Mouse (Mus musculus) right cerebral cortex, postnatal 14 days (tissue): Measurements from ENCODE around the gene Il11ra1.
"Not testable (repeated sequence)": the region's sequence is repeated elsewhere in the genome, so short reads cannot be mapped to it uniquely, and the experiment has no call there.

Experiments
- DNase-seq: peaks from one replicate; pipeline ENCODE4 v3.0.0; 2022

Gene Il11ra1

DNA sequence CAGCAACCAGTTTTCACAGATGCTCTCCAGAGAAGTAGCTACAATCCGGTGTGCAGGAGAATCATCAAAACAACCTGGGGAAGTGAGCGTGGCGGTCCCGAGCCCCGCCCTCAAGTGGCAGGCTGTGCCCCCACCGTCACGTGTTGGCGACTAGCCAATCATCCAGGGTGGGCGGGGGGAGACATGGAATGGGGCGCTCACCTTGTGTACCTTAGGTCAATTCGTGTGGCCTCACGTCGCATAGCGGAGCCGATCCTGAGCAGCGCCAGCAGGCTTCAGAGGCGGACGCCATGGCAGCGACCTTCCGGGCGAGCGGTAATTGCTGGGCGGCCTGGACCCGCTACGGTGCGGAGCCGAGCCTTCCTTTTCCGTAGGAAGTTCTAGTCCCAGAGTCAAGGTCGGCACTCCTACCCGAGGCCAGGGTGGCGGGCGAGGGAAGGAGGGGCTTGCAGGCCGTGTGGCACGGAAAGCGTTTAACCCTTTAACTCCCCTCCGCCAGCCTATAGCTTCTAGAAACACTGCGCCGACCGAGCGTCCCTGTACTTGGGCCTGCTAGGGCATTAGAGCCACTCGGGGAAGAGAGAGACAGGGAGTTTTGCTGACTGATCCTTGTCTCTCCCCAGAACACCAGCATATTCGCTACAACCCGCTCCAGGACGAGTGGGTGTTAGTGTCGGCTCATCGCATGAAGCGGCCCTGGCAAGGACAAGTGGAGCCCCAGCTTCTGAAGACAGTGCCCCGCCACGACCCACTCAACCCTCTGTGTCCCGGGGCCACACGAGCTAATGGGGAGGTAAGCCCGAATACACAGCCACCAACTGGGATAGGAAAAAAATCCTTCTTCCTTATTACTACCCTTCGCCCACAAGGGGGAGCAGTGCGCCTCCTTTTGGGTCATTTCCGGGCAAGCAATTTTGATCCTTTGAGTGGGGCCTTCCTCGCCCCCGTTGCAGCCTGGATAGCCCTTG, 55.8 kb downstream of the Il11ra1 start, which contains the start of gene Sigmar1:
TSS of gene Sigmar1 (minus strand) at position 820 of the 968 bp plus-strand sequence.
- peak; percentile 82 for DNase-seq

DNA sequence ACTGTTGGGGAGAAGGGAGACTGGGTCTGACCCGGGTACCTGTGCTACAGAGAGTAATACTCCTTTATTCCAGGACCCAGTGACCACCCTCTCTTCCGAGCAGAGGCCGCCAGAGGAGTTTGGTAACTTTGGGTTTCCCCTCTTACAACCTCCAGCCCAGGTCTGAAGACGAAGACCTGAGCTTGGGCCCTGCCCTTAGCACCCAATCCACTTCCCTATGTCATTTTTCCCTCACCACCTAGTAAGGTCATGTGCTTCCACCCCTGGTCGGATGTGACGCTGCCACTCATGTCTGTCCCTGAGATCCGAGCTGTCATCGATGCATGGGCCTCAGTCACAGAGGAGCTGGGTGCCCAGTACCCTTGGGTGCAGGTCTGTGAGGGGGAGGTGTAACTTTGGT, 56.7 kb downstream of the Il11ra1 start:
- DNase-seq: no peak

DNA sequence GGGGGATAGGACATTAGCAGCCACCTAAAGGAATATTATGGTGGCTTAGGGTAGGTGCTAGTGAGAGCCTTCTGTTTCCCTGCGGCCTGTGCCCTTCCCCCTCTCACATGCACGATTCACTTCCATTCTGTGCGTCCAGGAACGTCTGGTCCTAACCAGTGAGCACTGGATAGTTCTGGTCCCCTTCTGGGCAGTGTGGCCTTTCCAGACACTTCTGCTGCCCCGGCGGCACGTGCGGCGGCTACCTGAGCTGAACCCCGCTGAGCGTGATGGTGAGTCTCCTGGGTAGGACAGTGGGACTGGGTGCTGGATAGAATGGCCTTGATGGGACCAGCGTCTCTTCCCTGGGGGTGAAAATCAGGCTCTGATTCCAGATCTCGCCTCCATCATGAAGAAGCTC, 57.5 kb downstream of the Il11ra1 start:
- DNase-seq: no peak

DNA sequence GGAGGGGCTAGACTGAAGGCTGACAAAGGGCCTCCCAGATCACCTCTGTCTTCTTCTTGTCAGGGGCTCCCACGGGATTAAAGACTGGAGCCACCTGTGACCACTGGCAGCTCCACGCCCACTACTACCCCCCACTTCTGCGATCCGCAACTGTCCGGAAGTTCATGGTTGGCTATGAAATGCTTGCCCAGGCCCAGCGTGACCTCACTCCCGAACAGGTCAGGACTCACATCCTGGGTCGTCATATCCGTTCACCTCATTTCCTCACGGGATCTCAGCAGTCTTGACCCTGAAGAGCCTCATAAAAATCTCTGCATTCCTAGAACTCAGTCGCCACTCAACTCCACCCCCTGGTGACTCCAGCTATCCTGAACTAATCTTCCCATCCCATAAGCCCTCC, 58.2 kb downstream of the Il11ra1 start:
- no peak for DNase-seq

DNA sequence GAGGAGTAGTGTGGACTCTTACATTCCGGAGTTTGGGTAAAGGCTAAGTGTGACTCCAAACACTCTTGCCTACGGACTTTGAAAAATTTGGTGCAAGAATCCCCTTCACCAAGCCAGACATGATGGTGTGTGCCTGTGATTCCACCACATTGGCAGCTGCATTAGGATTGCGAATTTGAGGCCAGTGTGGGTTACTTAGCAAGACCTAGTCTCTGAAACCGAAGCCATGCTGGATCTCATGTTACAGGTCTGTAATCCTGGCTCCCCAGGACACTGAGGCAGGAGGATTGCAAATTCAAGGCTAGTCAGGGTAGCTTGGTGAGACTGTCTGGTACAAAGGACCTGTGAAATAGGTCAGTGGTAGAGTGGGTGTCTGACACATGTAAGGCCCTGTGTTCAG, 58.9 kb downstream of the Il11ra1 start:
- DNase-seq: no peak

DNA sequence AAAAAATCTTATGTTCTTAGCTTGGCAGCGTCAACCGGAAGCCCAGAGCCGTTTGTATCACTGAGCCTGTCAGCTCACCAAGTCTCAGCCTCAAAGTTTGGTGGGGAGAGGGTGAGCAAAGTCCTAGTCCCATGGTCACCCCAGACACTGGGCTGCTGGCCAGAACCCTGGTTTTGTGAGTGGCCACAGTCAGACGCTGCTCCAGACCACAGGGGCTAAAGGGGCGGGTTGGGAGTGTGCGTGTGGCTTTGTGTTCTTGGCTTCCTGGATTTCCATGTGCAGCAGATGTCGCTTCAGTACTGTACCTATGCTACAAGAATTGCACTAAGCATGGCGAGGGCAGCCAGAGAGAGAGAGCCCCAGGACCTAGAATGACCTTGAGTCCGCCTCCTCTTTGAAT, 59.4 kb downstream of the Il11ra1 start:
- no peak for DNase-seq

DNA sequence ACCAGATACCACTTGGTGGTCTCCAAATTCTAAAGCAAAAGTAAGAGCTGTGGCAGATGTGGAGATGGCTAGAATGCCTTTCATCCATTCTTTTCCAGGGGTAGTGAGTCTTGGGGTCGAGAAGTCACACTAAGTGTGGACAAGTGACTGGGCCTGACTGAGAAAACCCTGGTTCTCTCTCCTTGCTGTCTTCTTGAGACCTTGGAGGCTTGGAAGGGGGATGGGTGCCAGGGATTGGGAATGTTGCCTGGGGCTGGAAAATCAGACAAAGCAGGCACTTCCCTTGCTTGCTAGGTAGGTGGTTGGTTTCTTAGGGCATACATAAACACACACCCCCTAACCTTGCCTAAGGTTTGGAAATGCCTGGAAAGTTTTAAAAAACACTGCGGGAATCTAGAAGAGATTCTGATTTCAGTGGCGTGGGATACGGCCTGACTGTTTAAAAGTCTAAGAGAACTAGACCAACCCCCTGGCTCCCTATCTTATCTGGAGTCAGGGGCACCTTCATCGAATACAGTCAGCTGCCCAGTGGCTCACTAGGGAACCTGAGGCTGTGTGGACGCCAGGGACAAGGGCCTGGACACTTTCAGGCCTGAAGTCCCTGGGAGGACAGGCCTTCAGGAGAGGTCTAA, 60.0 kb downstream of the Il11ra1 start:
- no peak for DNase-seq

DNA sequence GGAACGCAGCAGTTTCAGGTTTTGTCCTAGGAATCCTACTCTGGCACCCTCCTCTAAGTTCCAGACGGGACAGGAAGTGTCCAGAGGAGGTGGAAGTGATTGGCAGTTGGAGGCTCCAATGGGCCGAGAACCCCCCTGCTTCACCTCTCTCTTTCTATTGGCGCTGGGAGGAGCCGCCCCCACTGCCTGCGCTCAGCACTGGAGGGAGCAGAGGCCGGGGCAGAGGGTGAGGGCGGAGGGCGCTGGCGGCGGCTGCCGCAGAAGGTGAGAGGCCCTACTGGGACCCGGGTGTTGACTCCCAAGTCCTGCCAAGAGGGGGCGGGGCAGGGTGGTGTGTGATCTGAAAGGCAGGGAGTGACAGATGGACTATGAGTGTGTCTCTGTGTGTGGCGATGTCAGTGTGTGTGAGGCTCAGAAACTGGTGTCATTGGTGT, 60.5 kb downstream of the Il11ra1 start:
- DNase-seq: peak; percentile 74

DNA sequence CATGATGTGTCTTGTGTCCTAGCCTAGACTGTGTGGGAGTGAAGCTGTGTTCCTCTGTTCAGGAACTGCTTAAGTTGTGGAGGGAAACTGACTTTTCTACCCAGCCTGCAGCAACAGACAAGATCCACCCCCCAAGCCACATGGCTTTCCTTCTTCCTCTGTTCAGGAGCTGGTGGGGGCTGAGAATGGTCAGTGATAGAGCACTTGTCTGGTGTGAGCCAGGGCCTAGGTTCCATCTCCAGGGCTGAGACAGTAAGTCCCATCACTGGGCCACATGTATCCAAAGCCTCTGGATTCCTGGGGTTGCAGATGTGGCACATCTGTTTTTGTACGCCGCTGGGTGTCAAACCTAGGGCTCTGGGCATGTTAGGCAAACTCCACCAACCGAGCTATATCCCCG, 61.1 kb downstream of the Il11ra1 start:
- no peak for DNase-seq

DNA sequence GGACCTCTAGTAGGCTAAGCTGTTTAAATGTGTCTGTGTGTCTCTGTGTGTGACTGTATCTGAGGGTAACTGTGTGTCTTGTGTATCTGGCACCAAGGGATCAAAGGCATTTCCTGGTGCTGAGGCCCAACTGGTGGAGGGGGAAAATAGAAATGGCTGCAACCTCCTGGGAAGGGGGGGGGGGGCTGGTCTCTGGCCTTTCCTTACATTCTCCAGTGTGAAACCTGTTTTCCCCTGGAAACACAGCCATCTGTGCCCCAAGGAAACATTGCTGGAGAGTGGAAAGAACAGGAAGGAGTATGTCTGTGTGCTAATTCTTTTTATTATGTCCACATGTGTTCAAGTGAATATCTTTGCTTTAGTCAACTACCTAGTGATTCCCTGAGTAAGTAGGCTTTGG, 61.9 kb downstream of the Il11ra1 start:
- DNase-seq: no peak

DNA sequence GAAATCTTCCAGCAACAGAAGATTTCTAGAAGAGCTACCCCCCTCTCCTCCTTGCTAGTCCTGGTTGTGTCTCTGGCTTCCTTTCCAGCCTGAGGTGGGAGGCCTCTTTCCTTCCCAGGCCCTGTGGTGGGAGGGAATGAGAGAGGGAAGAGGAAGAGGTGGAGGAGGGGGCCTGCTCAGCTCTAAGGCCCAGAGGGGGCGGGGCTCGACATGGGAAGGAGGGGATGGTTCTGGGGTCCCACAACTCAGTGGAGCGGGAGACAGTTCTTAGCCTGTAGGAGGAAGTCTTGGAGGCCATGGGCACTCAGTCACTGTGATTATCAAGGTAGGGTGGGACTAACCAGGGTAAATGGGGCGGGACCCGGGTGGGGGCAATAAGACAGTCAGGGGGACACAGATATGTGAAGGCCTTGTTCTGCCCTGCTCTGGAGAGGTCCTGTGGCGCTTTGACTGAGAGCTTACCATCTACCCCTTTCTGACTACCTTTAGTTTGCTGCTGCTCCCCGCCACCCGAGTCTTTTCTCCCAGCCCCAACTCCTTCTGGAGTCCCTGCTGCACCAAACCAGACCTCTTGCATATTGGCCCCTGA, 62.4 kb downstream of the Il11ra1 start:
- DNase-seq: no peak

DNA sequence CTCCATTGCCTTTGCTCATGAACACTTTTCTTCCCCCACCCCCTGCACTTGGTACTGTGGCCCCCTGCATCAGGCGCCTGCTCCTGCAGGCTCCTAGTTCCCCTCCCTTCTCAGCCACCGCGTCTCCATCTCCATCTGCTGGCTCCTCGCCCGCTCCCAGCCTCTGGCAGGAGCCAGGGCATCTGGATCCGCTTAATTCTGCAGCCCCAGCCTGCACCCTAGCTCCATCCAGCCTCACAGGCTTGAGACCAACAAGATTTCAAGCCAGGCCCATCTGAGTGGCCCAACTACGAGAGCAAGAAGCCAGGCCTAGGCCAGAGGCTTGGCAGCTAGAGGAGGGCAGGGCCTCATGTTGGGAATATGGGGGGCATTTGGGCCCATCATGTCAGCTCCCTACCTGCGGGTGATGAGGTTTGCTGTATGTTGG, 62.9 kb downstream of the Il11ra1 start:
- peak; percentile 73 for DNase-seq

DNA sequence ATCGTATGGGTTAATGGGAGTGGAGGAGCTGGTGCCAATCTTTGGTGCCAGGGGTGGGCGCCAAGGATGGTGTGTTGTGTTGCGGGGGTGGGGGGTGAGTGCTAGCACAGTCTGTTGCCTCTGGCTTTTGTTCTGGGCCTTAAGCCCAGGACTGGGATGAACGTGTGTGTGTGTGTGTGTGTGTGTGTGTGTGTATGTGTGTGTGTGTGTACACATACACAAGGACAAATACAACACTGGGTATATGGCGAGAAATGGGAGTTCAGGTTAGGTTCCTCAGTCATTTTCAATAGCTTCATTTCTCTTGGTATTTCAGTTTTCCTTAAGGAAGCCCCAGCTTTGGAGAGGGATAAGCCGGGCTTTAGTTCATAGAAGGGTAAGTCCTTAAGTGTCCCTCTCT, 63.4 kb downstream of the Il11ra1 start:
- DNase-seq: not testable (repeated sequence)

DNA sequence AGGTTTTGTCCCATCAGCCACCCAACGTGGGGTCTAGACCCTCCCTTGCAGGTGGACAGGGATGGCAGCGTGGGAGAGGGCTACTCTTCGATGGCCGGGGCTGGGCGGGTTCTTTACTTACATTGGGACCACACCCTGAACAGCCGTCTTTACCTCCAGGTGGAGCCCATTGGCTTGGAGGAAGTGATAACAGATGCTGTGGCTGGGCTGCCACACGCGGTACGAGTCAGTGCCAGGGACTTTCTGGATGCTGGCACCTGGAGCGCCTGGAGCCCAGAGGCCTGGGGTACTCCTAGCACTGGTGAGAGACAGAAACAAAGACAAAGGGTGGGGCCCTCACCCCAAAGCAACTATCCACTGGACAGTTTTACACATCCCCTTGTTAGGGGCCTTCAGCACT, 67.5 kb downstream of the Il11ra1 start:
- not testable (repeated sequence) for DNase-seq

DNA sequence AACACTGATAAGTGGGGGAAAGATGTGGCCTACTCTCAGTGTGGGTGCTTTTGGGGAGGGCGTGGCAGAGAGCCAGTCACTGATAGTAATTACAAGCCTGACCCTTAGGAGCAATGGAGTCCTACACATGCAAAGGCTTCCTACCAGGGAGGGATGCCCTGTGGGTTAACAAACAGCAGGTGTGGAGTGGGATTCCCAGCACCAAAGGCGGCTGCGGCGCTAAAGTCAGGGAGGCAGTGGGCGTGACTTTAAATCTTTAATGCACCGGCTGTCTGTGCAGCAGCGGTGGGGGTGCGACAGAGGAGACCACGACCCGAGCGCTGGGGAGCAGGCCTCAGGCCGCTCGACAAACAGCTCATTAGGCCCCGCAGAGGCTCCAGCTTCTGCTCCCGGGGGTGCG, 73.2 kb downstream of the Il11ra1 start:
- not testable (repeated sequence) for DNase-seq

DNA sequence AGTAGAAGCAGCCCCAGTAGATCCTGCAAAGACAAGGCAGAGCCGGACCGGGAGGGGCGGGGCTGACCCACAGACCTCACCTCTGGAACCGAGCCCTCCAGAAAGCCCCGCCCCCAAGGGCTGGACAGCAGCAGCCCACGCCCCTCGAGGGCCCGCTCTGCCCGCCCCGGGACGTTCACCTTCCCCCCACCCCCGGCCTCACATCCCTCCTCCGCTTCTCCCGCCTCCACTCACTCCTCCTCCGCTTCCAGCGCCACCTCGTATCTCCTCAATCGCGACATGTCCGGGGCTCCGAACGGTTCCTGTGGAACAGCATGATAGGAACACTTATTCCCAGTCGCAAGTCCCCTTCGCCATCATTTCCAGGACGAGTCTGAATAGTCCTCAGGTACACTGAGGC, 73.7 kb downstream of the Il11ra1 start:
- DNase-seq: not testable (repeated sequence)

DNA sequence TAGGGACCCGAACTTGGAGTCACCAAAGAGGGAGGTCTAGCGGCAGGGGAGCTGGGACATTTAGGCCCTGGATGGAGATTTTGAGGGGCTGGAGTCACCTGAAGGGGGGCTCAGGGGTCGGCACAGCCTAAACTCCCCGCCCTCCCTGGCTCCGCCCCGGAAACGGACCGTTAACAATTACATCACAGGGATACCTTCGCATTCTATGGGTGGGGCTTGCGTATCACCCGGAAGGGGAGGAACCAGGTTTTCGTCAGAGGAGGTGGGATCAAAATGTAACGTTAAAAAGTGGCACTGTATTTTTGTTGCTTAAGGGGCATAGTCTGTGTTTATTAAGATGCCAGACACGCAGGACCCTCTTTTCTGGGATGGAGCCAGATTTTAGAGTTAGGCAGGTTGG, 74.2 kb downstream of the Il11ra1 start, which contains the start of gene Ccl27a:
TSS of gene Ccl27a (minus strand) at position 246 of the 400 bp plus-strand sequence.
- DNase-seq: peak; percentile 61

DNA sequence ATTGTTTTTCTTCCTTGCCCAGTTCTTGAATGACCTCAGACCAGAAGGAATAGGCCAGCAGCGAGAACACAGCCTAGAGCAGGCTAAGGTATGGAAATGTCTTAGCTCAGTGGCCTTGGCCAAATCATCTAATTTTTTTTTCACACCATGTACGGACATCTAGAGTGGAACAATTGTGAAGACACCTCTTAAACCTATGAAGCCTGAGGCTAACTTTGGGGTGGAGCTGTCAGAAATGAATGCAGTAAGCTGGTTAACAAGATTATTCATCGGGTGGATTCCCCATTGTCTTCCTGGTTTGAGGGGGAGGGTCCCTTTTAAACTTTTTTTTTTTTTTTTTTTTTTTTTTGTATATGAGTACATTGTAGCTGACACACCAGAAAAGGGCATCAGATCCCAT, 74.7 kb downstream of the Il11ra1 start:
- DNase-seq: not testable (repeated sequence)

DNA sequence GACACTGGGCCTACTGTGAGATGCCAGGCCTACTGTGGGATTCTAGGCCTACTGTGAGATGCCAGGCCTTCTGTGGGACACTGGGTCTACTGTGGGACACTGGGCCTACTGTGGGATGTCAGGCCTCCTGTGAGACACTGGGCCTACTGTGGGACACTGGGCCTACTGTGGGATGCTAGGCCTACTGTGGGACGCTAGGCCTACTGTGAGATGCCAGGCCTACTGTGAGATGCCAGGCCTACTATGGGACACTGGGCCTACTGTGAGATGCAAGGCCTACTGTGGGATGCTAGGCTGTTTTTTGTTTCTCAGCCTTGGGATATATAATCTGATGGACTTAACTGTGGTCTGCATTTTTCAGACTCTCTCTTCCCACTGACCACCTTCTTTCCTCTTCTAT, 76.1 kb downstream of the Il11ra1 start:
- DNase-seq: not testable (repeated sequence)

DNA sequence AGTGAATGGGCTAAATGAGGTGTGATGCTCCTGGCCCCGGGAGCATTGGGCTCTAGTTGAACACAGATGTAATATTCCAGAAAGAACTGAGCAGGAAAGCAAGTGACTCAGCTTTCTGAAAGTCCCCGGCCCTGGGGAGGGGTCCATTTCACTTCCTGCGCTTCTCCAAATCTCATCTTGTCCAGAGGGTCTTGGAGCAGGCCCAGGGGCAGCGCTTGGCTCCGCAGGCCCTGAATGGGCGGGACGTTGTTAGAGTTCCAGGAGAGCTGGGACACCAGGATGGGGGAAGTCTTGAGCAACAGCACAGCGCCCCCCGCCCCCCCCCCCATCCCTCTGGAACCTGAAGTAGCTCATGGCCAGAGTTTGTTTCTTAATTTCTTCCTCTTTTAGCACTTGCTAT, 81.5 kb downstream of the Il11ra1 start:
- DNase-seq: not testable (repeated sequence)

DNA sequence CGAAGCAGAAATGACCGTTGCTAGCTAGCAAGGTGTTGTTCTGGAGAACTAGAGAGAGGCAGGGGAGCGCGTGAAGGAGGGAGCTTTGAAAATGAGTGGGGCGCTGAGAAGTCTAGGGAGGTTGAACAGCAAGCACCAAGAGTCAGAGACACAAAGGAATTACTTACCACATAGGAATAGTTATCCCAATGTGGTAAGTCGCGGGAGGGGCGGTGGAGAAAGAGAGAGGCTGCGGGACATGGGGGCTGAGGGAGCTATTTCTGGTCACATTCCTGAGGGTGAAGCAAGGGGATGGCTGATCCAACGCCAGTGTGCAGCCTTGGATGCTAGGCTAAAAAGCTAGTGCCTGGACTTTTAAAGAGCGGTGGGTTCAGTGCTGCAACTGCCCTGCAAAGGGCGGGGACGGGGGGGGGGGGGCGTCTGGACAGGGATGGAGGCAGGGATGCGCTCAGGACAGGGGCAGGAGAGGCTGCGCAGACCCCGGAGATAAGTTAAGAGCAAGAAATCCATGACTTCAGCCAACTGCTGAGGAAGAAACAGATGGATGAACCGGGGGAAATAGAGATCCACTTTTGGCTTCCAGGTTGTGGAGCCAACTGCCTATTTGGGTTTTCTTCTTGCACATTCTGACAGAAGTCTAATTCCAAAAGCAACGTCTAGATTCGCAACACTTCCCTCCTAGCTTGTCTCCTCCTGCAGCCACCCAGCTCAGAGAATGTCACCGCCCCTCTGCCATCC, 82.1 kb downstream of the Il11ra1 start:
- not testable (repeated sequence) for DNase-seq

DNA sequence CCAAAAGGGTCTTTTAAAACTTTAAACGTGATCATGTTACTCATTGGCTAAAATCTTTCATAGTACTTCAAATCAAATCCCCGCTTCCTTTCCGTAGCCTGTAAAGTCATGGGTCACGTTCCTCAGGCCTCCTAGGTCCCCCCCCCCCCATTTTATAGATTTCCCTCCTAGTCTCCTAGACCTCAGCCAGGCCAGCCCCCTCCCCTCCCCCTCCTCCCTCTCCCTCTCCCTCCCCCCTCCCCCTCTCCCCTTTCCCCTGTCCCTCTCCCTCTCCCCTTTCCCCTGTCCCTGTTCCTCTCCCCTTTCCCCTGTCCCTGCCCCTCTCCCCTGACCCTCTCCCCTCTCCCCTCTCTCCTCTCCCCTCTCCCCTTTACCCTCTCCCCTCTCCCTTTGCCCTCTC, 82.9 kb downstream of the Il11ra1 start:
- DNase-seq: not testable (repeated sequence)

DNA sequence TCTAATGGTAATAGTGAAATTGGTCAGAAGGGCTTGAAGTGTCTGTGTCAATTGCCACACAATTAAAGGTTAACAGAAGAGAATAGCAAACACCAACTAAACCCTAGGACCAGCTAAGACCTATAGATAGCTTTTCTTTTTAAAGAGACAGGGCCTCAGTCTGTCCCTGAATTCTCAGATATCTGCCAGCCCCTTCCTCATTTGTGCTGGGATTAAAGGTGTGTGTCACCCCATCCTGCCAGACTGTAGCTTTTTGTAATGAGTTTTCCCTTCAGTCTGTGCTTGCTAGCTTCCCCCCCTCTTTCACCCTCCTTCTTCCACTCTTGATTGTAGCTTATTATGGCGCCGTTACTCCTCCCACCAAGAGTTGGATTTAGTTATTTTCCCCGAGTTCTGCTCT, 83.4 kb downstream of the Il11ra1 start:
- not testable (repeated sequence) for DNase-seq
